Mouse (Mus musculus): ENCODE data around the gene Pole2. TPM values are rescaled to one million over a fixed set of nuclear protein-coding genes. Genes with fewer than 3 reads are reported as not detected.

Gene Pole2
- polyA plus RNA-seq (2015; fragmentation: Nextera tagmentation; extraction: Ambion mirVana), result 15.3 and 18.4 TPM in 2 replicates

GRCm38 (mm10) chr12:69227776-69228466 is at the start of gene Pole2:
Gene Pole2 (minus strand): TSS chr12:69228195.
- WGBS (ENCODE audit: insufficient replicate concordance), result under 1% methylated on average over 37 of the region's 37 CpGs
- Histone ChIP-seq H3K4me1 (ENCODE audit: control insufficient read depth, low read depth, low read length) (peaks cover 11% of the 10 kb centered on the region), H3K36me3 (ENCODE audit: control insufficient read depth, insufficient read depth) (no peaks in the 10 kb centered on the region; the same call in 1 of the 2 replicates), H3K4me3 (ENCODE audit: low read depth, low read length) (peak within 1 kb of the TSS; percentile 87), H3K9ac (ENCODE audit: low read depth, low read length) (peak within 1 kb of the TSS; percentile 82), H3K27me3 (ENCODE audit: control insufficient read depth, insufficient read depth, low read depth, low read length) (no peaks in the 10 kb centered on the region), H3K4me2 (ENCODE audit: low read depth, low read length) (peak within 1 kb of the TSS; percentile 81), H3K27ac (ENCODE audit: low read length) (peak within 1 kb of the TSS; percentile 81), H3K9me3 (replicated peaks; ENCODE audit: control insufficient read depth, low read length) (no peaks in the 10 kb centered on the region)
- ATAC-seq (ENCODE audit: low read depth), result peak; percentile 95

DNA sequence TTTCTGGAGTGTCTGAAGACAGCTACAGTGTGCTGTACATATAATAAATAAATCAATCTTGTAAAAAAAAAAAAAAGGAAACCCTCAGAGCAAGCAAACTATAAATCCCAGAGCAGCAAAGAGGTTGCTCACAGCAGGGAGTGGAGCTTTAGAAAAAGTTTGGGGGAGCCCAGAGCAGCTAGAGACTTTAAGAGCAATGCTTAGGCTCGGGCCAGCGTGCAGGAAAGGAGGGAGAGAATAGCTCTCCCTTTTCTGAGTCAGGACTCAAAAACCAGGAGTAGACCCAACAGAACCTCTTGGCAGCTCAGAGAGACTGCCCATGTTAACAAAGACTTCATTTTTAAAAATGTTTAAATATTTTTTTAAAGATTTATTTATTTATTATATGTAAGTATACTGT is 41.0 kb upstream of the Pole2 start:
- Histone ChIP-seq H3K9ac (ENCODE audit: low read depth, low read length) (no peak overlapping the region), H3K27ac (ENCODE audit: low read length) (no peak overlapping the region), H3K27me3 (ENCODE audit: control insufficient read depth, insufficient read depth, low read depth, low read length) (no peaks in the 10 kb centered on the region), H3K4me1 (ENCODE audit: control insufficient read depth, low read depth, low read length) (no peaks in the 10 kb centered on the region), H3K9me3 (replicated peaks; ENCODE audit: control insufficient read depth, low read length) (no peaks in the 10 kb centered on the region), H3K4me2 (ENCODE audit: low read depth, low read length) (no peak overlapping the region), H3K36me3 (ENCODE audit: control insufficient read depth, insufficient read depth) (no peaks in the 10 kb centered on the region), H3K4me3 (ENCODE audit: low read depth, low read length) (no peak overlapping the region)
- WGBS (ENCODE audit: insufficient replicate concordance), result 73% methylated on average over 2 of the region's 2 CpGs
- ATAC-seq (ENCODE audit: low read depth), result no peak

- Histone ChIP-seq H3K9me3 (replicated peaks; ENCODE audit: control insufficient read depth, low read length) (no peaks in the 10 kb centered on the region), H3K4me2 (ENCODE audit: low read depth, low read length) (no peak overlapping the region), H3K4me3 (ENCODE audit: low read depth, low read length) (no peak overlapping the region), H3K27ac (ENCODE audit: low read length) (no peak overlapping the region), H3K4me1 (ENCODE audit: control insufficient read depth, low read depth, low read length) (no peaks in the 10 kb centered on the region), H3K27me3 (ENCODE audit: control insufficient read depth, insufficient read depth, low read depth, low read length) (no peaks in the 10 kb centered on the region), H3K36me3 (ENCODE audit: control insufficient read depth, insufficient read depth) (no peaks in the 10 kb centered on the region), H3K9ac (ENCODE audit: low read depth, low read length) (no peak overlapping the region)
- WGBS (ENCODE audit: insufficient replicate concordance), result 79% methylated on average over 11 of the region's 11 CpGs
- no peak for ATAC-seq (ENCODE audit: low read depth)
Observed at GRCm38 (mm10) chr12:69267956-69268632, 40.1 kb upstream of the Pole2 start.

- H3K4me2 ChIP-seq (ENCODE audit: low read depth, low read length), result no peak overlapping the region
- no peaks in the 10 kb centered on the region for H3K27me3 ChIP-seq (ENCODE audit: control insufficient read depth, insufficient read depth, low read depth, low read length)
- ATAC-seq (ENCODE audit: low read depth), result no peak
- no peak overlapping the region for H3K4me3 ChIP-seq (ENCODE audit: low read depth, low read length)
- H3K9me3 ChIP-seq (replicated peaks; ENCODE audit: control insufficient read depth, low read length), result no peaks in the 10 kb centered on the region
- H3K9ac ChIP-seq (ENCODE audit: low read depth, low read length), result no peak overlapping the region
- no peaks in the 10 kb centered on the region for H3K4me1 ChIP-seq (ENCODE audit: control insufficient read depth, low read depth, low read length)
- no peaks in the 10 kb centered on the region for H3K36me3 ChIP-seq (ENCODE audit: control insufficient read depth, insufficient read depth)
- H3K27ac ChIP-seq (ENCODE audit: low read length), result no peak overlapping the region
- WGBS (ENCODE audit: insufficient replicate concordance), result 68% methylated on average over 3 of the region's 3 CpGs
Observed at GRCm38 (mm10) chr12:69265031-69265430, 37.0 kb upstream of the Pole2 start.

DNA sequence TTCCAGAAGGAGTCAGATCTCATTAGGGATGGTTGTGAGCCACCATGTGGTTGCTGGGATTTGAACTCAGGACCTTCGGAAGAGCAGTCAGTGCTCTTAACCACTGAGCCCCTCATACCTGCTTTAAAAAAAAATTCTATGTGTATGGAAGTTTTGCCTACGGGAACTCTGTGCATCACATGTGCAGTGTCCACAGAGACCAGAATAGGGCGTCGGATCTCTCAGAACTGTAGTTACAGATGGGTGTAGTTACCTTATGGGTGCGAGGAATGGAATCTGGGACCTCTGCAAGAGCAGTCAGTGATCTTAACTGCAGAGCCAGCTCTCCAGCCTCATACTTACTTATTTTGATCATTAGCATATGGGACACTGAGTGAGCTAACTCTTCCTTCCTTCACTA is 34.3 kb upstream of the Pole2 start:
- H3K27me3 ChIP-seq (ENCODE audit: control insufficient read depth, insufficient read depth, low read depth, low read length), result no peaks in the 10 kb centered on the region
- no peak for ATAC-seq (ENCODE audit: low read depth)

GRCm38 (mm10) chr12:69257836-69258235 is 29.8 kb upstream of the Pole2 start:
- no peak for ATAC-seq (ENCODE audit: low read depth)
- H3K9ac ChIP-seq (ENCODE audit: low read depth, low read length), result no peak overlapping the region
- peak overlapping the region; percentile 30; the same call in 1 of the 2 replicates for H3K4me2 ChIP-seq (ENCODE audit: low read depth, low read length)
- H3K36me3 ChIP-seq (ENCODE audit: control insufficient read depth, insufficient read depth), result no peaks in the 10 kb centered on the region
- WGBS (ENCODE audit: insufficient replicate concordance), result 17% methylated on average over 11 of the region's 11 CpGs
- no peaks in the 10 kb centered on the region for H3K4me1 ChIP-seq (ENCODE audit: control insufficient read depth, low read depth, low read length)
- H3K4me3 ChIP-seq (ENCODE audit: low read depth, low read length), result no peak overlapping the region
- no peaks in the 10 kb centered on the region for H3K27me3 ChIP-seq (ENCODE audit: control insufficient read depth, insufficient read depth, low read depth, low read length)
- H3K27ac ChIP-seq (ENCODE audit: low read length), result no peak overlapping the region
- H3K9me3 ChIP-seq (replicated peaks; ENCODE audit: control insufficient read depth, low read length), result no peaks in the 10 kb centered on the region

More for the DNA sequence above, 34.3 kb upstream of the Pole2 start:
- no peak overlapping the region for H3K4me3 ChIP-seq (ENCODE audit: low read depth, low read length)
- H3K4me2 ChIP-seq (ENCODE audit: low read depth, low read length), result no peak overlapping the region
- WGBS (ENCODE audit: insufficient replicate concordance), result 80% methylated on average over 5 of the region's 5 CpGs
- H3K9me3 ChIP-seq (replicated peaks; ENCODE audit: control insufficient read depth, low read length), result no peaks in the 10 kb centered on the region
- no peaks in the 10 kb centered on the region for H3K36me3 ChIP-seq (ENCODE audit: control insufficient read depth, insufficient read depth)
- no peaks in the 10 kb centered on the region for H3K4me1 ChIP-seq (ENCODE audit: control insufficient read depth, low read depth, low read length)
- no peak overlapping the region for H3K9ac ChIP-seq (ENCODE audit: low read depth, low read length)
- no peak overlapping the region for H3K27ac ChIP-seq (ENCODE audit: low read length)

DNA sequence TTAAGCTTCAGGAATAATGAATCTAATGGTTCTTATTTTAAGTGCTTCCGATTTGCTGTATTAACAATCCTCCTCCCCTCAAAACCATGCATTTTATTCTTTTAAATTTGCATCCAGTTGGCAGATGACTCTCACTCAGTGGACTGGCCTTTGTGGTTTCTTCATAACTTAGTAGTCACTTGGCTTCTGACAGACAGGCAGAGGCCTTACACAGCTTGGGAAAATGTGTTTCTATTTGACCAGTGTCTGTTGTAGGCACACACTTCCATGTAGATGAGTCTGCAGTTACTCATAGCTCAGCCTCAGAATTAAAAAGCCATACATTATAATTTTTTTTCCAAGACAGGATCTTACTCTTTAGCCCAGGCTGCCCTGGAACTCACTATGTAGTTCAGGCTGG is 25.8 kb upstream of the Pole2 start:
- Histone ChIP-seq H3K27ac (ENCODE audit: low read length) (no peak overlapping the region), H3K9ac (ENCODE audit: low read depth, low read length) (no peak overlapping the region), H3K27me3 (ENCODE audit: control insufficient read depth, insufficient read depth, low read depth, low read length) (no peaks in the 10 kb centered on the region), H3K9me3 (replicated peaks; ENCODE audit: control insufficient read depth, low read length) (no peaks in the 10 kb centered on the region), H3K4me3 (ENCODE audit: low read depth, low read length) (no peak overlapping the region), H3K36me3 (ENCODE audit: control insufficient read depth, insufficient read depth) (no peaks in the 10 kb centered on the region), H3K4me2 (ENCODE audit: low read depth, low read length) (no peak overlapping the region), H3K4me1 (ENCODE audit: control insufficient read depth, low read depth, low read length) (peaks cover 3% of the 10 kb centered on the region; the same call in 1 of the 2 replicates)
- no peak for ATAC-seq (ENCODE audit: low read depth)
- WGBS (ENCODE audit: insufficient replicate concordance), result 77% methylated on average over 1 of the region's 1 CpGs

GRCm38 (mm10) chr12:69250756-69251155 is 22.8 kb upstream of the Pole2 start:
- Histone ChIP-seq H3K9me3 (replicated peaks; ENCODE audit: control insufficient read depth, low read length) (no peaks in the 10 kb centered on the region), H3K27ac (ENCODE audit: low read length) (no peak overlapping the region), H3K4me3 (ENCODE audit: low read depth, low read length) (no peak overlapping the region), H3K4me2 (ENCODE audit: low read depth, low read length) (no peak overlapping the region), H3K27me3 (ENCODE audit: control insufficient read depth, insufficient read depth, low read depth, low read length) (no peaks in the 10 kb centered on the region), H3K4me1 (ENCODE audit: control insufficient read depth, low read depth, low read length) (peaks cover 3% of the 10 kb centered on the region; the same call in 1 of the 2 replicates), H3K36me3 (ENCODE audit: control insufficient read depth, insufficient read depth) (no peaks in the 10 kb centered on the region), H3K9ac (ENCODE audit: low read depth, low read length) (no peak overlapping the region)
- WGBS (ENCODE audit: insufficient replicate concordance), result 31% methylated on average over 8 of the region's 8 CpGs
- ATAC-seq (ENCODE audit: low read depth), result no peak

DNA sequence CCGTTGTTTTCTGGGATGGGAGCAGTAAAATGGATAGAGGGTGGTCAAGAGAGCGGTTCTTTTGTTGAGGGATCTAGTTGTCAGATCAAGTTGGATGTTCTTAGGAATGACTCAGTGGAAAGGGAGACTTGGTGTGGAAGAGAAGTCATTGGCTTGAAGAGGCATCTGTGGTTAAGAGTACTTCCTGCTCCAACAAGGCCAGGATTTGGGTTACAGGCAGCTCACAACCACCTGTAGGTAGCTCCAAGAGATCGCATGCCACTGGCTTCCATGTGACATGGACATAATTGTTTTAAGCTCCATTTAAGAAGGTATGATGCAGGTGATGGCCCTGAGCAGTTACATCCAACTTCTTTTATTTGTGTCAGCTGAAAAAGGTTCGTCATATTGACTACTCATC is 21.8 kb upstream of the Pole2 start:
- Histone ChIP-seq H3K9ac (ENCODE audit: low read depth, low read length) (no peak overlapping the region), H3K4me3 (ENCODE audit: low read depth, low read length) (no peak overlapping the region), H3K27me3 (ENCODE audit: control insufficient read depth, insufficient read depth, low read depth, low read length) (no peaks in the 10 kb centered on the region), H3K27ac (ENCODE audit: low read length) (no peak overlapping the region), H3K4me1 (ENCODE audit: control insufficient read depth, low read depth, low read length) (peaks cover 3% of the 10 kb centered on the region; the same call in 1 of the 2 replicates), H3K4me2 (ENCODE audit: low read depth, low read length) (no peak overlapping the region), H3K9me3 (replicated peaks; ENCODE audit: control insufficient read depth, low read length) (no peaks in the 10 kb centered on the region), H3K36me3 (ENCODE audit: control insufficient read depth, insufficient read depth) (no peaks in the 10 kb centered on the region)
- WGBS (ENCODE audit: insufficient replicate concordance), result 72% methylated on average over 4 of the region's 4 CpGs
- ATAC-seq (ENCODE audit: low read depth), result no peak

Data from liver, embryonic 16.5 days (tissue).